Mouse (Mus musculus) kidney, postnatal 0 days (tissue): Measurements from ENCODE around the gene Hoxa1. TPM values are rescaled to one million over a fixed set of nuclear protein-coding genes. Genes with fewer than 3 reads are reported as not detected.

Experiments used
- ATAC-seq: fragments of 200-750 bp; cut with Nextera tagmentation; replicated peaks from 2 replicates; pipeline ENCODE4 v1.8.0; 2017; ENCODE audit warnings: low read depth, moderate number of reproducible peaks, moderate TSS enrichment, moderate library complexity; ENCODE audit not compliant: low FRiP score
- DNase-seq: peaks from one replicate; pipeline ENCODE4 v3.0.0-alpha.2; 2016; ENCODE audit warnings: low spot score
- H3K27ac ChIP-seq: fragments of 300-500 bp; sonication (generic); 2 replicates; pipeline ENCODE4 v1.5.1; 2014; ENCODE audit warnings: mild to moderate bottlenecking
- H3K27me3 ChIP-seq: fragments of 300-500 bp; sonication (generic); 2 replicates; pipeline ENCODE4 v1.6.1; 2014; ENCODE audit warnings: low read length, mixed read lengths; ENCODE audit not compliant: insufficient read depth
- H3K36me3 ChIP-seq: fragments of 300-500 bp; sonication (generic); 2 replicates; pipeline ENCODE4 v1.6.1; 2014; ENCODE audit warnings: low read length, mixed read lengths; ENCODE audit not compliant: insufficient read depth
- H3K4me1 ChIP-seq: fragments of 300-500 bp; sonication (generic); replicated peaks from 2 replicates; pipeline ENCODE4 v1.6.1; 2014; ENCODE audit warnings: antibody characterized with exemption, low read length, mixed read lengths; ENCODE audit not compliant: insufficient read depth
- H3K4me2 ChIP-seq: fragments of 300-500 bp; sonication (generic); 2 replicates; pipeline ENCODE4 v1.6.1; 2014; ENCODE audit warnings: mild to moderate bottlenecking, low read length, moderate library complexity, mixed read lengths
- H3K4me3 ChIP-seq: fragments of 300-500 bp; sonication (generic); replicated peaks from 2 replicates; pipeline ENCODE4 v1.5.1; 2014; ENCODE audit warnings: low read depth, low read length
- H3K9ac ChIP-seq: fragments of 300-500 bp; sonication (generic); 2 replicates; pipeline ENCODE4 v1.6.1; 2014; ENCODE audit warnings: low read depth, low read length
- H3K9me3 ChIP-seq: fragments of 300-500 bp; sonication (generic); replicated peaks from 2 replicates; pipeline ENCODE4 v1.6.1; 2016; ENCODE audit warnings: low read length, inconsistent platforms, mixed read lengths
- CTCF ChIP-seq: IDR thresholded peaks from 2 replicates; pipeline ENCODE4 v1.5.1; 2016; ENCODE audit warnings: antibody characterized with exemption, low read depth, mild to moderate bottlenecking, moderate library complexity
- WGBS: fragments of 180-500 bp; shearing (Covaris S2); extraction: QIAGEN DNeasy Blood & Tissue Kit; methylation state at CpG from one replicate; pipeline ENCODE4 v1.1.7; 2014; 5-methylcytosine and 5-hydroxymethylcytosine counted together
- polyA plus RNA-seq: library from polyadenylated mRNA; unstranded; fragments of >200 nt; fragmentation: Nextera tagmentation; extraction: Ambion mirVana; gene quantifications from 2 replicates; pipeline ENCODE4 v1.2.1, GENCODE M21; 2015

Hoxa1 gene
- polyA plus RNA-seq, 1 experiment from 2014 or later = 0.64 TPM

DNA sequence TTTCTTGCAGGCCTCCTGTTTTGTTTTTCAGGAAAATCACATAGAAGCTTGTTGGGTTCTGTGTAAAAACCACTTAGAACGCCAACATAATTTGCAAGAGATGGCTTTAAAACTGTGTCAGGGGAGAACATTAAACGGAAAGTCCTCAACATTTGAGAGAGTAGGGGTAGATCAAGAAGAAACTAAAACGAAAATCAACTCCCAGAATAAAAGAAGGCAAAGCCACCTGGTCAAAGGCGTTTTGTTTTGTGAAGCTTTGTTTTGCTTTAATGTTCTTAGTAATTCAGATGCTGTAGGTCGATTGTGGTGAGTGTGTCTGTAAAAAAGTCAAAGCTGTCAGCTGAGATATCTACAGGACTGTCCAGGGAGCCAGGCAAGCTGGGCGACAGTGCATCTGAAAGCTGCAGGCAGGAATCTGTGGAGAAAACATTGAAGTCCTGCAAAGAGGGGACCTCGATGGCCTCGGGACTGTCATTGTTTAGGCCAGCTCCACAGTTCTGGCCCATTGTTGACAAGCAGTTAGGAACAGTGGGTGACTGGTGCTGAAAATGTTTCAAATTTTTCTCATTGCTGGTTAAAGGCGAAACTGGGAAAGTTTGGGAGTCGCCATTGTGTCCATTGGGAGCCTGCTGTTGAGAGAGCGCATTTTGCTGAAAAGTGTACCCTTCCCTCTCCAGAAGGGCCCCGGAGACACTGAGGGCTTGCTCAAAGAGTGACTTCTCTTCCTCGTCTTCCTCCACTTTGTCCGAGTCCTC is 4.7 kb upstream of the Hoxa1 start:
- Histone ChIP-seq H3K9me3 (no peaks in the 10 kb centered on the region), H3K4me1 (peaks cover 57% of the 10 kb centered on the region), H3K27ac (peak overlapping the region; percentile 75), H3K36me3 (no peaks in the 10 kb centered on the region), H3K27me3 (no peaks in the 10 kb centered on the region), H3K9ac (no peak overlapping the region; the same call in 1 of the 2 replicates), H3K4me2 (peak overlapping the region; percentile 81), H3K4me3 (peak overlapping the region; percentile 36; the same call in 1 of the 2 replicates)
- DNase-seq = no peak
- 40% methylated on average over 14 of the region's 14 CpGs for WGBS
- ATAC-seq = no peak
- no peak for TF ChIP-seq CTCF

DNA sequence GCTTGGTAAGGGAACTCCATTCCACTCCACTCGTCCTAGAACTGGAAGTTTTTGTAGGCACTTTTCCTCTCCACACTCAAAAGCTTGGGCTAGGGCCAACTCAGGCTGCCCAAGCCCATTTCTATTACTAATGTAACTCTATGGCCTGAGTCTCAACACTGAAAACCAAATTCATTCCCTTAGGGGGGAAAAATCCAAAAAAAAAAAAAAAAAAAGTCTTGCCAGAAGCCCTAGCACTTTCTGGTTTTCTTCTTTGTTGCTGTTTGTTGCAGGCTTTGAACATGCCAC is 3.9 kb upstream of the Hoxa1 start:
- Histone ChIP-seq H3K27ac (no peak overlapping the region), H3K36me3 (no peaks in the 10 kb centered on the region), H3K4me3 (no peak overlapping the region), H3K9ac (no peak overlapping the region), H3K4me2 (peak overlapping the region; percentile 37; the same call in 1 of the 2 replicates), H3K4me1 (peaks cover 57% of the 10 kb centered on the region), H3K27me3 (0 out of 2 replicates have a peak, but pooled peaks cover 3% of the 10 kb centered on the region), H3K9me3 (no peaks in the 10 kb centered on the region)
- WGBS = 49% methylated on average over 1 of the region's 1 CpGs
- no peak for TF ChIP-seq CTCF
- ATAC-seq = no peak
- DNase-seq = no peak

DNA sequence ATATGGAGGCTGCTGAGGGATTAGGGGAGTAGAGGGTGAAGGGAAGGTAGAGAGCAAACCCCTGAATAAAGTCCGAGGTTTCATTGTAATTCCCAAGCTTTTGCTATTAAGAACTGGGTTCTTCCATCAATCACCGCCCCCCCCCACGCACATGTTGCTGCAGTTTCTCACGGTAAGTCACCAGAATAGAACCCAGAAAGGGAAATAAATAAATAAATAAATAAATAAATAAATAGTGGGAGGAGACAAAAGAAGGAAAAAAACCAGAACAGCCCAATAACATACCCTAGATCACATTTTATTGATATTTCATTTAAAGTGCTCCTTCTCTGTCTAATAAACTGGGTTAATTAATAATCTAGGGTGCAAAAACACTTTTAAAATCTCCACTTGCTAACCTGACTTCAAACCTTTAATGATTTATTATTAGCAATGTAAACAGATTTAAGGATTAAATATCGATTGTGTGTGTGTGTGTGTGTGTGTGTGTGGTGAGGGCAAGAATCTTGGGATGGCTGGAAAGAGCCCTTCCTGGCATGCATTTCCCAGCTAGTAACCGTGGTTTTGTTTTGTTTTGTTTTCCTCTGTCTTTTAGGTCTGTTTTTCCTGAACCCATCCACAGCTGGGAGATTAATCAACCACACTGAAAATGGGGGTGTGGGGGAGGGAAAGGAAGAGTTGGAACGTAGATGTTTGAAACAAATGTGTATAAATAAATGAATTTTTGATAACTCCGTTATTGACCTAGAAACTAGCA is 3.4 kb upstream of the Hoxa1 start:
- 16% methylated on average over 8 of the region's 8 CpGs for WGBS
- H3K4me1 ChIP-seq = peaks cover 52% of the 10 kb centered on the region
- ATAC-seq (no peak), DNase-seq (no peak)
- H3K9ac ChIP-seq = no peak overlapping the region
- peak overlapping the region; percentile 95 for H3K4me2 ChIP-seq
- H3K36me3 ChIP-seq = no peaks in the 10 kb centered on the region
- H3K4me3 ChIP-seq = 0 out of 2 replicates have a peak overlapping the region, but pooled peaks have one; percentile 5
- H3K27ac ChIP-seq = peak overlapping the region; percentile 89
- no peak for TF ChIP-seq CTCF
- no peaks in the 10 kb centered on the region for H3K9me3 ChIP-seq
- H3K27me3 ChIP-seq = 0 out of 2 replicates have a peak, but pooled peaks cover 7% of the 10 kb centered on the region

DNA sequence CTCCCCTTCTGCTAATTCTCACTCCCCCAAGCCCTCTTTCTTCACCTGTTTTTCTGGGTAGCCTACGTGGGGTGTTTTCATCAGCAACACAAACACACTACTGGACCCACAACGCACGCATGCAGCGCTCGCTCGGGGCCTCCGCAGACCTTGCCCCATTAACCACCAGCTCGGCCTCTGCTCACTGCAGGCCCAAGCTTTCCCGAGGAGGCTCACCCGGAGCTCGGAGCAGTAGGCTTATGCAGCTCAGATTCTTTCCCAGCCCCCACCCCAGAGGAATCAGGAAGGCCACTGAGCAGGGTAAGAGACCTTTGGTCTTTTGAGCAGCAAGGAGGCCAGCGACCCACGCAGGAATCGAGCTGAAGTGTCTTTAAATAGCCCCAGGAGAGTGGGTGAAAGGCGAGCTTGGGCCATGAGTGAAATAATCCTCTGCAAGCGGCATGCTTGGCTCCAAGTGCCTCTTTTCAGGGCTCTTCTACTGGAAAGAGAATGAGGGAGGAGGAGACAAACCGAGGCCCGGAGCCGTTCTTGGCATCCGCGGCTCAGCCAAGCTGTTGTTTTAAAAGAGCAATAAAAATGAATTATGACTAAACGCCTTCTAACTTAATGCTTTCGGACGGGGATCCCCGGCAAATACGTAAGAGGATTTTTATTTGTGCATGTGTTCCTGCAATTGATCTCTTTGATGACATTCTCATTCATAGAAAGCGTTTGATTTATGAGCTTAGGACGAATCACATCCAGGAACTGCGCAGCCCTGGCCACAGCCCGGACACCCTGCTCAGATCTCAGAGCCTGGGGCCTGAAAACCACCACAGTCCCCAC is 2.6 kb upstream of the Hoxa1 start:
- TF ChIP-seq CTCF = no peak
- ATAC-seq (0 out of 2 replicates have a peak, but pooled peaks have one; percentile 27), DNase-seq (peak; percentile 96)
- 0 out of 2 replicates have a peak, but pooled peaks cover 13% of the 10 kb centered on the region for H3K27me3 ChIP-seq
- peaks cover 47% of the 10 kb centered on the region for H3K4me1 ChIP-seq
- peak overlapping the region; percentile 95 for H3K4me2 ChIP-seq
- peak overlapping the region; percentile 43 for H3K9ac ChIP-seq
- 4% methylated on average over 30 of the region's 30 CpGs for WGBS
- no peaks in the 10 kb centered on the region for H3K36me3 ChIP-seq
- H3K27ac ChIP-seq = peak overlapping the region; percentile 89
- H3K9me3 ChIP-seq = no peaks in the 10 kb centered on the region
- peak overlapping the region; percentile 20; the same call in 1 of the 2 replicates for H3K4me3 ChIP-seq

DNA sequence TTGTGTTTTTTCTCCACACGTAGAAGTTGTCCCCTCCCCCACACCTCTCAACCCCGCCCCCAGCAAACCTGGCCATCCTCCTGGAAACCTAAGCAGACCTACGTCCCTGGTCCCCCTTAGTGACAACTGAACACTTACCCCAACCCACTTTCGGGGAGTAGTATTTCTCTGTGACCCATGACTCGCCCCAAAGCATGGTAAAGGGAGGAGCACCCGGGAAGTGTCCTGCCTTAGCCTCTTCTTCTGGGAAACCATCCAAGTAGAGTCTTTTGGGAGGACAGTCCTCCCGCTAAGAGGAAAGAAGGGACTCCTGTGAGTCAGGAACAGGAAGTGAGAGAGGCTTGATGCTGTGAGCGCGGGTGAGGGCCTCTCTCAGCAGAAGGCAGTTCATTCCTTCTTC is 1.9 kb upstream of the Hoxa1 start:
- Histone ChIP-seq H3K4me3 (no peak overlapping the region), H3K27me3 (0 out of 2 replicates have a peak, but pooled peaks cover 14% of the 10 kb centered on the region), H3K36me3 (no peaks in the 10 kb centered on the region), H3K4me1 (peaks cover 40% of the 10 kb centered on the region), H3K9me3 (no peaks in the 10 kb centered on the region), H3K9ac (peak overlapping the region; percentile 43; the same call in 1 of the 2 replicates), H3K27ac (peak overlapping the region; percentile 89), H3K4me2 (peak overlapping the region; percentile 95)
- ATAC-seq = no peak
- no peak for TF ChIP-seq CTCF
- peak; percentile 72 for DNase-seq
- 16% methylated on average over 9 of the region's 9 CpGs for WGBS
